Mouse (Mus musculus): ENCODE data around the gene Fcgrt.

GRCm38 (mm10) chr7:45117566-45117965 lies 13.9 kb upstream of the Fcgrt start:
- TF ChIP-seq CTCF (IDR thresholded peaks at IDR 0.05; ENCODE audit: insufficient read depth, low read length): no peak
- TF ChIP-seq POLR2A (IDR thresholded peaks at IDR 0.05; ENCODE audit: borderline replicate concordance, extremely low read depth, low read depth, low read length): no peak
